Mouse (Mus musculus): ENCODE measurements around the gene Lrrc56. TPM values are rescaled to one million over a fixed set of nuclear protein-coding genes. Genes with fewer than 3 reads are reported as not detected.
"Not testable (repeated sequence)": the region's sequence is repeated elsewhere in the genome, so short reads cannot be mapped to it uniquely, and the experiment has no call there.

The Lrrc56 gene
- total and polyA plus RNA-seq, 2 experiments from 2014 or later: 7.2 to 19.7 TPM

GRCm38 (mm10) chr7:141227796-141228195, 33.8 kb downstream of the Lrrc56 start:
- TF ChIP-seq CTCF (IDR thresholded peaks at IDR 0.05; ENCODE audit: low read depth): no peak
- Histone ChIP-seq H3K27me3 (ENCODE audit: insufficient read depth, low read length) (no peaks in the 10 kb centered on the region), H3K9ac (replicated peaks; ENCODE audit: low read length) (no peak overlapping the region), H3K27ac (peak overlapping the region; percentile 97; the same call in 1 of the 2 replicates), H3K36me3 (ENCODE audit: insufficient read depth, low read length) (peaks cover 15% of the 10 kb centered on the region; the same call in 1 of the 2 replicates), H3K4me3 (ENCODE audit: low read length) (peak overlapping the region; percentile 94; the same call in 1 of the 2 replicates), H3K9me3 (ENCODE audit: low read length) (no peaks in the 10 kb centered on the region), H3K4me1 (ENCODE audit: insufficient read depth, low read length) (peaks cover 11% of the 10 kb centered on the region), H3K4me2 (ENCODE audit: low read depth, low read length) (peak overlapping the region; percentile 67; the same call in 1 of the 2 replicates)
- ATAC-seq (no peak), DNase-seq (ENCODE audit: low spot score) (no peak)
- 83% methylated on average over 4 of the region's 4 CpGs for WGBS

GRCm38 (mm10) chr7:141228279-141229067, 34.5 kb downstream of the Lrrc56 start, which contains the start of gene Phrf1:
Gene Phrf1, plus strand, starts transcription at chr7:141228784.
- peak; percentile 94 for DNase-seq (ENCODE audit: low spot score)
- WGBS: under 1% methylated on average over 71 of the region's 76 CpGs
- Histone ChIP-seq H3K27me3 (ENCODE audit: insufficient read depth, low read length) (no peaks in the 10 kb centered on the region), H3K27ac (peak within 1 kb of the TSS; percentile 97), H3K4me1 (ENCODE audit: insufficient read depth, low read length) (peaks cover 9% of the 10 kb centered on the region), H3K36me3 (ENCODE audit: insufficient read depth, low read length) (peaks cover 20% of the 10 kb centered on the region), H3K9me3 (ENCODE audit: low read length) (no peaks in the 10 kb centered on the region), H3K4me2 (ENCODE audit: low read depth, low read length) (peak within 1 kb of the TSS; percentile 67), H3K4me3 (ENCODE audit: low read length) (peak within 1 kb of the TSS; percentile 94), H3K9ac (replicated peaks; ENCODE audit: low read length) (peak within 1 kb of the TSS; percentile 91)
- ATAC-seq: peak; percentile 95
- peak; percentile 99 for TF ChIP-seq CTCF (IDR thresholded peaks at IDR 0.05; ENCODE audit: low read depth)

DNA sequence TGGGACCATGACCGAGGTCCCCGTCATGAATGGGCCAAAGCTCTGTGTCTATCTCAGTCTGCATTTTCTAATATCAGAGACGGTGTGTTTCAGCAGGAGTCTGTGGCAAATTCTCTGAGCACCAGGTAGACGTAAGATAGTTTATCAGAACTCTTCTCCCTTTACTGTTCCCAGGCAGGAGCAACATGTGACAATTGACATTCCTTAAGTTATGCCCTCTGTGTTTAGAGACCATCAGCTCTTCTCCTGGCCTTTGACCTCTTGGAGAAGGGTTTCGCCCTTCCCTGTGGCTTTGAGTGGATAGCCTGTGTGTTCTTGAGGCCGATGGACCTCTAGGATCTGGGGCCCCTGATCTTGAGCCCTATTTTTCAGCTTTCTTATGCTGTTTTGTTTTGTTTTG, 35.7 kb downstream of the Lrrc56 start:
- Histone ChIP-seq H3K4me2 (ENCODE audit: low read depth, low read length) (peak overlapping the region; percentile 67), H3K4me1 (ENCODE audit: insufficient read depth, low read length) (peaks cover 9% of the 10 kb centered on the region), H3K9ac (replicated peaks; ENCODE audit: low read length) (peak overlapping the region; percentile 91; the same call in 1 of the 2 replicates), H3K9me3 (ENCODE audit: low read length) (no peaks in the 10 kb centered on the region), H3K36me3 (ENCODE audit: insufficient read depth, low read length) (peaks cover 23% of the 10 kb centered on the region), H3K27ac (no peak overlapping the region), H3K27me3 (ENCODE audit: insufficient read depth, low read length) (no peaks in the 10 kb centered on the region), H3K4me3 (ENCODE audit: low read length) (peak overlapping the region; percentile 94)
- ATAC-seq (no peak), DNase-seq (ENCODE audit: low spot score) (no peak)
- no peak for TF ChIP-seq CTCF (IDR thresholded peaks at IDR 0.05; ENCODE audit: low read depth)
- 59% methylated on average over 6 of the region's 6 CpGs for WGBS

- 96% methylated on average over 4 of the region's 4 CpGs for WGBS
- H3K9me3 ChIP-seq (ENCODE audit: low read length): no peaks in the 10 kb centered on the region
- H3K4me3 ChIP-seq (ENCODE audit: low read length): no peak overlapping the region
- H3K4me2 ChIP-seq (ENCODE audit: low read depth, low read length): no peak overlapping the region; the same call in 1 of the 2 replicates
- TF ChIP-seq CTCF (IDR thresholded peaks at IDR 0.05; ENCODE audit: low read depth): no peak
- DNase-seq (ENCODE audit: low spot score): no peak
- no peak overlapping the region for H3K27ac ChIP-seq
- H3K36me3 ChIP-seq (ENCODE audit: insufficient read depth, low read length): peaks cover 29% of the 10 kb centered on the region
- peaks cover 9% of the 10 kb centered on the region for H3K4me1 ChIP-seq (ENCODE audit: insufficient read depth, low read length)
- H3K9ac ChIP-seq (replicated peaks; ENCODE audit: low read length): no peak overlapping the region
- H3K27me3 ChIP-seq (ENCODE audit: insufficient read depth, low read length): no peaks in the 10 kb centered on the region
- ATAC-seq: no peak
These were observed 36.6 kb downstream of the Lrrc56 start for GRCm38 (mm10) chr7:141230570-141230969.

DNA sequence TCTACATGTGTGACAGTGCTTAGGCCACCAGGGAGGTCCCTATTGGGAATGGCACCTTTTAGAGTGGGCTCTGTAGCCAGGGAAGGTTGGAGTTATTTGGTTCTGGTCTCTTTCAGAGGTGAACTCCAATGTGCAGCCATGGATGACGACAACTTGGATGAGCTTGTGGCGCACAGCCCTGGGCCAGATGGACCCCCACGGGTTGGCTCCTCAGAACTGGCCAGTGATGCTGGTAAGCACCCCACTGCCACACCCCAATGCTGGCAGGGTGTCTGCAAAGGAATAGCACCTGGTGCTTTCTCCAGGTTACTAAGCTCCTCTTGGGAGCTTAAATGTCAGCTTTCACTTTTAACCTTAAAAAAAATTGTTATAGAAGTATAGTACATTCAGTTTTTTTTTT, 37.2 kb downstream of the Lrrc56 start:
- WGBS: 79% methylated on average over 3 of the region's 3 CpGs
- H3K4me3 ChIP-seq (ENCODE audit: low read length): no peak overlapping the region
- ATAC-seq (no peak), DNase-seq (ENCODE audit: low spot score) (no peak)
- H3K27me3 ChIP-seq (ENCODE audit: insufficient read depth, low read length): no peaks in the 10 kb centered on the region
- H3K9me3 ChIP-seq (ENCODE audit: low read length): no peaks in the 10 kb centered on the region
- no peak overlapping the region for H3K27ac ChIP-seq
- no peak for TF ChIP-seq CTCF (IDR thresholded peaks at IDR 0.05; ENCODE audit: low read depth)
- H3K36me3 ChIP-seq (ENCODE audit: insufficient read depth, low read length): peaks cover 32% of the 10 kb centered on the region
- no peak overlapping the region for H3K4me2 ChIP-seq (ENCODE audit: low read depth, low read length)
- peaks cover 9% of the 10 kb centered on the region for H3K4me1 ChIP-seq (ENCODE audit: insufficient read depth, low read length)
- no peak overlapping the region for H3K9ac ChIP-seq (replicated peaks; ENCODE audit: low read length)

GRCm38 (mm10) chr7:141231551-141231950, 37.6 kb downstream of the Lrrc56 start:
- H3K4me1 ChIP-seq (ENCODE audit: insufficient read depth, low read length): peaks cover 9% of the 10 kb centered on the region
- no peak overlapping the region for H3K9ac ChIP-seq (replicated peaks; ENCODE audit: low read length)
- 93% methylated on average over 10 of the region's 10 CpGs for WGBS
- DNase-seq (ENCODE audit: low spot score) (no peak), ATAC-seq (no peak)
- no peak overlapping the region for H3K4me3 ChIP-seq (ENCODE audit: low read length)
- no peak for TF ChIP-seq CTCF (IDR thresholded peaks at IDR 0.05; ENCODE audit: low read depth)
- H3K27me3 ChIP-seq (ENCODE audit: insufficient read depth, low read length): no peaks in the 10 kb centered on the region
- H3K36me3 ChIP-seq (ENCODE audit: insufficient read depth, low read length): peaks cover 33% of the 10 kb centered on the region
- H3K9me3 ChIP-seq (ENCODE audit: low read length): no peaks in the 10 kb centered on the region
- H3K4me2 ChIP-seq (ENCODE audit: low read depth, low read length): no peak overlapping the region
- no peak overlapping the region for H3K27ac ChIP-seq

DNA sequence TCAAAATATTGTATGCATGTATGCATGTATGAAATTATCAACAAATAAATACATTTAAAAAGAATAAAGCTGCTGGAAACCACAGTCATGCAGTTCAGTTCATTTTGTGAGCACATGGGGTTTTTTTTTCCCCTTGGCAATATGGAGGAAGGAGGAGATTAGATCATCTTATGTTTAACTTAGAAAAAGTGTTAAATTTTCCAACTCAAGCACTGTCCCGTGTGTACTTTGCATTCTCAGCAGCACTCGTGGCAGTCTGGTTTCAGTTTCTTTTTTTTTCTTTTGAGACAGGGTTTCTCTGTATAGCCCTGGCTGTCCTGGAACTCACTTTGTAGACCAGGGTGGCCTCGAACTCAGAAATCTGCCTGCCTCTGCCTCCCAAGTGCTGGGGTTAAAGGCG, 56.5 kb downstream of the Lrrc56 start:
- not testable (repeated sequence) for DNase-seq (ENCODE audit: low spot score); H3K4me2 ChIP-seq (ENCODE audit: low read depth, low read length)

More for the DNA sequence above, 56.5 kb downstream of the Lrrc56 start:
- not testable (repeated sequence) for H3K4me1 ChIP-seq (ENCODE audit: insufficient read depth, low read length); H3K9me3 ChIP-seq (ENCODE audit: low read length); ATAC-seq; H3K27ac ChIP-seq; H3K9ac ChIP-seq (replicated peaks; ENCODE audit: low read length); H3K27me3 ChIP-seq (ENCODE audit: insufficient read depth, low read length); H3K4me3 ChIP-seq (ENCODE audit: low read length)
- peaks cover 55% of the 10 kb centered on the region for H3K36me3 ChIP-seq (ENCODE audit: insufficient read depth, low read length)
- 88% methylated on average over 4 of the region's 4 CpGs for WGBS
